Mouse (Mus musculus) G1E (cell line): ENCODE measurements around the gene Prpsap2.

Experiments used
- CTCF ChIP-seq: IDR thresholded peaks from 2 replicates; pipeline ENCODE4 v1.5.1; 2012; ENCODE audit warnings: low read depth, low read length, inconsistent platforms, mixed read lengths
- GATA1 ChIP-seq: IDR thresholded peaks from 2 replicates; pipeline ENCODE4 v1.6.1; 2012; ENCODE audit warnings: borderline replicate concordance, low read length, inconsistent platforms, mixed read lengths
- GATA2 ChIP-seq: IDR thresholded peaks from 2 replicates; pipeline ENCODE4 v1.6.1; 2012; ENCODE audit warnings: low read depth, low read length, inconsistent platforms, borderline replicate concordance

- TF ChIP-seq CTCF (no peak), GATA2 (no peak), GATA1 (no peak)
Measured at GRCm38 (mm10) chr11:61715130-61715529, 46.8 kb downstream of the Prpsap2 start.
